Mouse (Mus musculus): ENCODE measurements around the gene Prkaa2. TPM values are rescaled to one million over a fixed set of nuclear protein-coding genes. Genes with fewer than 3 reads are reported as not detected.

Gene Prkaa2
- total RNA-seq, 4 experiments from 2014 or later, result 19.1 to 21.2 (median 20.1) TPM

Other genes starting within 250 kb of the Prkaa2 start
- gene C8a, start 233.5 kb downstream of the Prkaa2 start, total RNA-seq (2022), result not detected
- gene Fyb2, start 196.4 kb downstream of the Prkaa2 start, total RNA-seq (2022), result 1 to 10 TPM; 2.3 to 3.3 (median 2.6) TPM
- gene Plpp3, start 47.5 kb upstream of the Prkaa2 start, total RNA-seq (2022), result 100 to 1,000 TPM; 212 to 254 (median 222) TPM